Mouse (Mus musculus) gastrocnemius, adult 18-20 months (tissue): ENCODE measurements around the gene Sv2b. TPM values are rescaled to one million over a fixed set of nuclear protein-coding genes. Genes with fewer than 3 reads are reported as not detected.

Experiments
- DNase-seq: peaks from one replicate; pipeline ENCODE4 v3.0.0; 2021; ENCODE audit warnings: low spot score
- total RNA-seq, 2 experiments: library from RNA; stranded (reverse); gene quantifications; 2 replicates each; pipeline ENCODE4 v1.2.3; 2021

The Sv2b gene
- total RNA-seq, 2 experiments from 2014 or later, result 0.38 to 0.91 TPM

DNA sequence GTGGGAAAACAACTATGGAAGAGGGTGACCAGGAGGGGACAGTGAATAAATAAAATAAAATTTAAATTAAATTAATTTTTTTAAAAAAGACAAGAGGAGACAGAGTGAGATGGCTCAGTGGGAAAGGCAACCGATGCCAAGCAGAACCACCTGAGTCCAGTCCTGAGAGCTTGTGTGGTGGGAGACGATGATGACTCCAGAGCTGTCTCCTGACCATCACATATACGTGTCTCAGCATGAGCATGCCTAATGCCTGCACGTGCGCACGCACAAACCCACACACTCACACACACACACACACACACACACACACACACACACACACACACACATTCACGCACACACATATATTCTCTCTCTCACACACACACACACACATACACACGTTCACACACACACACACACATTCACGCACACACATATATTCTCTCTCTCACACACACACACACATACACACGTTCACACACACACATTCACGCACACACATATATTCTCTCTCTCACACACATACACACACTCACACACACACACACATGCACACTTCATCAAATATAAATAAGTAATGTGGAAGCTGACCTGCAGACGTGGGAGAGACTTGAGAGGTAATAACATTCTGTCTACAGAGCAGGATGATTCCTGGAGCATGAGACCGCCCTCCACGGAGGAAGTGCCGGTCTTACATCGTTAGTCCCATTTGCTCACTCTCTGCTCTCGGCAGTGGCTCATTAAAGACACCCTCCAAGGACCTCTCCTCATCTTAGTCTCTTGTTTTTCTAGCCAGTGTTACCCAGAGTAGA lies 206.3 kb downstream of the Sv2b start:
- no peak for DNase-seq

DNA sequence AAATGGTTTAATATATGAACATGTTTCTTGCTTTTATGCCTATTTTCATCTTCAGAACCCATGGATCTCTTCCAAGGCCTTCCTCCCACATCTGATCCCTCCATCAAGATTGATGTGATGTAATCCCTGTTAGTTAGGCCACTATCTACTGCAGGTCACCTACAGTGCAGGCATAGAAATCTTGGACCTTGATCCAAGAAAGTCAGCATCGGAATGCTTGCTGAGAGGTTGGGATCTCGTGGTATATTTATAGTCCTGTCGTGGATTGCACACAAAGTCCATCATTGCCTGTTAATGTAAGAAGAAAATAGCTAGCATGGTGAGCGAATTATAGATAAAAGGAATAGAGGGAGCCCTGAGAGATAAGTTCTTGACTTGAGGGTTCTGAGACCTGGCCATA lies 223.6 kb downstream of the Sv2b start:
- no peak for DNase-seq

DNA sequence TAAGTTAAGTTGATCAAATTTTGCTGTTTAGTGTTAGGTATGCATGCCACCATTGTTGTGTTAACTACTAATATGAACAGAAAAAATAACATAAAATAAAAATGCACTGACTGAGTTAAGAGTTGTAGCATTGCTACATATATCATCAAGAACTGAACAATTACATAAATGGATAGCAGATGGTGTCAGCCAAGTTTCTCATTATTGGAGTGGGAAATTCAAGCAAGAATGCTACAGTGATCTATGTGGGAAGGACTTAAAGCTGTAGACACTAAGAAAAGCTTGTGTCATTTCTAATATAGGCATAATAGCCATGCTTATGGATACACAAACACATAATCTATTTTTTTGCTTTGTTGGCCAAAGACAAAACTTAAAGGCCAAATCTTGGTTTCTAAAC lies 228.9 kb downstream of the Sv2b start:
- DNase-seq, result no peak

DNA sequence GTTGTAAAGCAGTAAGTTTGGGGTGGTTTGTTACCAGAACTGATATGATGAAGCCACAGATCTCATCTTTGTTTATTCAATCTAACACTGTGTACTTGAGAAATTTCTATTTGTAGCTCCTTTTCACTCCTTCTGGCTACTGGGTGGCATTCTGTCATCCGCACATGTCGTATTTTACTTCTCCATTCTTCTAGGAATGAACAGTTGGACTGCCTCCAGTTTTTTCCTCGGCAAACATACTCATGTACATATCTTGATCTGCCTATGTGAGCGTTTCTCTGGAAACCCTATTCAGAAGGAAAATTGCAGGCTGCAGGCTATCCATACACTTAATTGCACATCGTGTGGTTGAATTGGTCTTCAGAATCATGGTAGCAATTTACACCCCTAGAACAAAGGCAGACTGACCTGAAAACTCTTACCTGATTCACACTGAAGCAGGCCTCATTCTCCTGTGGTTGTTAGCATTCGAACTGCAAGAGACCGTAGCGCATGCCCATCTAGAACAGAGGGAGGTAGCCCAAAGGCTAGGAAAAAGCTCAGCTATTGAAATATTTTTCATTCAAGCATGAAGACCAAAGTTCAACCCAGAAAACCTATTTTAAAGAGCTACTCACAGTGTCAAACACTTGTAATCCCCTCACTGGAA lies 231.4 kb downstream of the Sv2b start:
- DNase-seq, result no peak

Other genes with a start within 250 kb of the Sv2b start
- 10 to 100 TPM; 64.0 to 65.2 TPM for gene Akap13, start 146.3 kb upstream of the Sv2b start, total RNA-seq